Mouse (Mus musculus): Measurements from ENCODE around the gene Stk10.

- TF ChIP-seq CTCF (IDR thresholded peaks at IDR 0.05; ENCODE audit: low read depth, low read length), result no peak
- no peak for TF ChIP-seq POLR2A (IDR thresholded peaks at IDR 0.05; ENCODE audit: borderline replicate concordance, low read depth, low read length)
These were observed 34.1 kb downstream of the Stk10 start for GRCm38 (mm10) chr11:32567000-32567855.
